Mouse (Mus musculus) liver, embryonic 12.5 days (tissue): Measurements from ENCODE around the gene Scd2. TPM values are rescaled to one million over a fixed set of nuclear protein-coding genes. Genes with fewer than 3 reads are reported as not detected.

Experiments
- ATAC-seq: fragments of 200-750 bp; cut with Nextera tagmentation; 2 replicates; pipeline ENCODE4 v1.8.0; 2017; ENCODE audit warnings: moderate number of reproducible peaks, mild to moderate bottlenecking, moderate library complexity
- H3K27ac ChIP-seq: fragments of 300-500 bp; sonication (generic); 2 replicates; pipeline ENCODE4 v1.5.1; 2016; ENCODE audit warnings: mild to moderate bottlenecking
- H3K27me3 ChIP-seq: fragments of 300-500 bp; sonication (generic); replicated peaks from 2 replicates; pipeline ENCODE4 v1.6.1; 2016; ENCODE audit warnings: mild to moderate bottlenecking, moderate library complexity
- H3K36me3 ChIP-seq: fragments of 300-500 bp; sonication (generic); 2 replicates; pipeline ENCODE4 v1.6.1; 2016; ENCODE audit warnings: mild to moderate bottlenecking, moderate library complexity
- H3K4me1 ChIP-seq: fragments of 300-500 bp; sonication (generic); 2 replicates; pipeline ENCODE4 v1.6.1; 2016
- H3K4me2 ChIP-seq: fragments of 300-500 bp; sonication (generic); 2 replicates; pipeline ENCODE4 v1.6.1; 2016; ENCODE audit warnings: mild to moderate bottlenecking, moderate library complexity
- H3K4me3 ChIP-seq: fragments of 300-500 bp; sonication (generic); 2 replicates; pipeline ENCODE4 v1.5.1; 2016; ENCODE audit warnings: mild to moderate bottlenecking, moderate library complexity
- H3K9ac ChIP-seq: fragments of 300-500 bp; sonication (generic); 2 replicates; pipeline ENCODE4 v1.6.1; 2016; ENCODE audit warnings: mild to moderate bottlenecking, moderate library complexity
- H3K9me3 ChIP-seq: fragments of 300-500 bp; sonication (generic); replicated peaks from 2 replicates; pipeline ENCODE4 v1.6.1; 2016; ENCODE audit warnings: mild to moderate bottlenecking, moderate library complexity
- WGBS: fragments of 180-500 bp; shearing (Covaris S2); methylation state at CpG from one replicate; pipeline ENCODE4 v1.1.7; 2016; ENCODE audit not compliant: insufficient replicate concordance; 5-methylcytosine and 5-hydroxymethylcytosine counted together
- polyA plus RNA-seq: library from polyadenylated mRNA; unstranded; fragments of >200 nt; fragmentation: Nextera tagmentation; extraction: Ambion mirVana; gene quantifications from 2 replicates; pipeline ENCODE4 v1.2.1, GENCODE M21; 2016

The Scd2 gene
- polyA plus RNA-seq, 1 experiment from 2014 or later = 136 TPM

- H3K9ac ChIP-seq = no peak overlapping the region
- H3K4me3 ChIP-seq = no peak overlapping the region
- 49% methylated on average over 4 of the region's 4 CpGs for WGBS
- no peaks in the 10 kb centered on the region for H3K36me3 ChIP-seq
- H3K9me3 ChIP-seq = no peaks in the 10 kb centered on the region
- no peak for ATAC-seq
- no peak overlapping the region for H3K4me2 ChIP-seq
- H3K27me3 ChIP-seq = no peaks in the 10 kb centered on the region
- H3K4me1 ChIP-seq = peaks cover 10% of the 10 kb centered on the region
- H3K27ac ChIP-seq = no peak overlapping the region
These were observed 34.0 kb upstream of the Scd2 start for GRCm38 (mm10) chr19:44259484-44259883.

- Histone ChIP-seq H3K27me3 (no peaks in the 10 kb centered on the region), H3K4me2 (no peak overlapping the region), H3K27ac (no peak overlapping the region), H3K4me1 (peaks cover 20% of the 10 kb centered on the region), H3K9ac (no peak overlapping the region), H3K4me3 (no peak overlapping the region), H3K9me3 (no peaks in the 10 kb centered on the region), H3K36me3 (no peaks in the 10 kb centered on the region)
- no peak for ATAC-seq
- 64% methylated on average over 5 of the region's 5 CpGs for WGBS
These were observed 33.0 kb upstream of the Scd2 start for GRCm38 (mm10) chr19:44260487-44260886.

GRCm38 (mm10) chr19:44261774-44262173 lies 31.7 kb upstream of the Scd2 start:
- Histone ChIP-seq H3K27ac (no peak overlapping the region), H3K36me3 (no peaks in the 10 kb centered on the region), H3K4me1 (peaks cover 33% of the 10 kb centered on the region), H3K9me3 (no peaks in the 10 kb centered on the region), H3K9ac (no peak overlapping the region), H3K4me3 (no peak overlapping the region), H3K4me2 (no peak overlapping the region), H3K27me3 (no peaks in the 10 kb centered on the region)
- ATAC-seq = no peak
- 78% methylated on average over 7 of the region's 7 CpGs for WGBS

- Histone ChIP-seq H3K36me3 (no peaks in the 10 kb centered on the region), H3K4me1 (peaks cover 45% of the 10 kb centered on the region), H3K9ac (no peak overlapping the region), H3K27ac (no peak overlapping the region), H3K9me3 (no peaks in the 10 kb centered on the region), H3K4me3 (no peak overlapping the region), H3K27me3 (no peaks in the 10 kb centered on the region), H3K4me2 (no peak overlapping the region)
- 79% methylated on average over 3 of the region's 3 CpGs for WGBS
- ATAC-seq = no peak
These were observed 29.9 kb upstream of the Scd2 start for GRCm38 (mm10) chr19:44263581-44263980.

- Histone ChIP-seq H3K27me3 (no peaks in the 10 kb centered on the region), H3K4me1 (peaks cover 45% of the 10 kb centered on the region), H3K9me3 (no peaks in the 10 kb centered on the region), H3K4me2 (no peak overlapping the region), H3K27ac (no peak overlapping the region), H3K4me3 (no peak overlapping the region), H3K9ac (no peak overlapping the region), H3K36me3 (no peaks in the 10 kb centered on the region)
- 52% methylated on average over 9 of the region's 9 CpGs for WGBS
- ATAC-seq = no peak
These were observed 29.2 kb upstream of the Scd2 start for GRCm38 (mm10) chr19:44264226-44264625.

GRCm38 (mm10) chr19:44265300-44265699 lies 28.2 kb upstream of the Scd2 start:
- H3K9ac ChIP-seq = peak overlapping the region; percentile 34; the same call in 1 of the 2 replicates
- no peak overlapping the region for H3K4me3 ChIP-seq
- H3K4me1 ChIP-seq = peaks cover 45% of the 10 kb centered on the region
- no peaks in the 10 kb centered on the region for H3K36me3 ChIP-seq
- 64% methylated on average over 7 of the region's 7 CpGs for WGBS
- H3K27me3 ChIP-seq = no peaks in the 10 kb centered on the region
- H3K4me2 ChIP-seq = peak overlapping the region; percentile 86; the same call in 1 of the 2 replicates
- H3K9me3 ChIP-seq = no peaks in the 10 kb centered on the region
- ATAC-seq = no peak
- peak overlapping the region; percentile 68 for H3K27ac ChIP-seq

- 30% methylated on average over 5 of the region's 5 CpGs for WGBS
- peak; percentile 2; the same call in 1 of the 2 replicates for ATAC-seq
- H3K4me3 ChIP-seq = no peak overlapping the region; the same call in 1 of the 2 replicates
These were observed 27.6 kb upstream of the Scd2 start for GRCm38 (mm10) chr19:44265911-44266337.

GRCm38 (mm10) chr19:44266458-44266823 lies 27.0 kb upstream of the Scd2 start:
- H3K4me2 ChIP-seq = peak overlapping the region; percentile 86
- H3K9ac ChIP-seq = peak overlapping the region; percentile 75
- peak overlapping the region; percentile 93 for H3K27ac ChIP-seq
- H3K9me3 ChIP-seq = no peaks in the 10 kb centered on the region
- no peaks in the 10 kb centered on the region for H3K27me3 ChIP-seq
- H3K4me1 ChIP-seq = peaks cover 45% of the 10 kb centered on the region
- WGBS = 16% methylated on average over 6 of the region's 6 CpGs
- no peaks in the 10 kb centered on the region for H3K36me3 ChIP-seq
- peak; percentile 18; the same call in 1 of the 2 replicates for ATAC-seq
- peak overlapping the region; percentile 68 for H3K4me3 ChIP-seq

More at GRCm38 (mm10) chr19:44265911-44266337, 27.6 kb upstream of the Scd2 start:
- H3K36me3 ChIP-seq = no peaks in the 10 kb centered on the region
- H3K9ac ChIP-seq = peak overlapping the region; percentile 75
- H3K4me2 ChIP-seq = peak overlapping the region; percentile 86
- no peaks in the 10 kb centered on the region for H3K9me3 ChIP-seq
- H3K27me3 ChIP-seq = no peaks in the 10 kb centered on the region
- H3K4me1 ChIP-seq = peaks cover 45% of the 10 kb centered on the region
- peak overlapping the region; percentile 93 for H3K27ac ChIP-seq

- peak overlapping the region; percentile 68 for H3K4me3 ChIP-seq
- H3K27me3 ChIP-seq = no peaks in the 10 kb centered on the region
- WGBS = under 1% methylated on average over 43 of the region's 43 CpGs
- H3K4me2 ChIP-seq = peak overlapping the region; percentile 86
- H3K9me3 ChIP-seq = no peaks in the 10 kb centered on the region
- peaks cover 45% of the 10 kb centered on the region for H3K4me1 ChIP-seq
- no peaks in the 10 kb centered on the region for H3K36me3 ChIP-seq
- ATAC-seq = peak; percentile 99
- peak overlapping the region; percentile 75 for H3K9ac ChIP-seq
- peak overlapping the region; percentile 93 for H3K27ac ChIP-seq
These were observed 26.5 kb upstream of the Scd2 start for GRCm38 (mm10) chr19:44266824-44267498.

- H3K4me1 ChIP-seq = peaks cover 45% of the 10 kb centered on the region
- H3K27me3 ChIP-seq = no peaks in the 10 kb centered on the region
- H3K9me3 ChIP-seq = no peaks in the 10 kb centered on the region
- no peak for ATAC-seq
- H3K36me3 ChIP-seq = no peaks in the 10 kb centered on the region
- peak overlapping the region; percentile 68 for H3K4me3 ChIP-seq
- H3K4me2 ChIP-seq = peak overlapping the region; percentile 86
- H3K9ac ChIP-seq = peak overlapping the region; percentile 75
- WGBS = 19% methylated on average over 18 of the region's 18 CpGs
- peak overlapping the region; percentile 93 for H3K27ac ChIP-seq
These were observed 25.9 kb upstream of the Scd2 start for GRCm38 (mm10) chr19:44267499-44268002.

GRCm38 (mm10) chr19:44273711-44274110 lies 19.8 kb upstream of the Scd2 start:
- Histone ChIP-seq H3K36me3 (no peaks in the 10 kb centered on the region), H3K4me3 (no peak overlapping the region), H3K27ac (no peak overlapping the region), H3K9ac (no peak overlapping the region), H3K9me3 (no peaks in the 10 kb centered on the region), H3K4me2 (no peak overlapping the region), H3K27me3 (peaks cover 10% of the 10 kb centered on the region), H3K4me1 (no peaks in the 10 kb centered on the region)
- no peak for ATAC-seq
- WGBS = 70% methylated on average over 4 of the region's 4 CpGs

GRCm38 (mm10) chr19:44274452-44274851 lies 19.0 kb upstream of the Scd2 start:
- ATAC-seq = no peak
- no peak overlapping the region for H3K4me3 ChIP-seq
- no peaks in the 10 kb centered on the region for H3K36me3 ChIP-seq
- H3K9me3 ChIP-seq = no peaks in the 10 kb centered on the region
- no peak overlapping the region for H3K9ac ChIP-seq
- H3K27me3 ChIP-seq = peaks cover 10% of the 10 kb centered on the region
- no peak overlapping the region for H3K4me2 ChIP-seq
- no peaks in the 10 kb centered on the region for H3K4me1 ChIP-seq
- WGBS = 76% methylated on average over 4 of the region's 4 CpGs
- no peak overlapping the region for H3K27ac ChIP-seq
